Mouse (Mus musculus) thymus, postnatal 4 days (tissue): ENCODE data around the gene Zbtb37.

Experiments
- DNase-seq: peaks from one replicate; pipeline ENCODE4 v3.0.0; 2021

The Zbtb37 gene

GRCm38 (mm10) chr1:160967268-160967667 lies 67.4 kb downstream of the Zbtb37 start:
- no peak for DNase-seq

GRCm38 (mm10) chr1:160963199-160963598 lies 71.5 kb downstream of the Zbtb37 start:
- no peak for DNase-seq
